Mouse (Mus musculus) forebrain, postnatal 0 days (tissue): Measurements from ENCODE around the gene Kif1c. TPM values are rescaled to one million over a fixed set of nuclear protein-coding genes. Genes with fewer than 3 reads are reported as not detected.

Experiments
- ATAC-seq: fragments of 200-750 bp; cut with Nextera tagmentation; 2 replicates; pipeline ENCODE4 v1.8.0; 2017; ENCODE audit warnings: mild to moderate bottlenecking, moderate library complexity
- DNase-seq: peaks from one replicate; pipeline ENCODE4 v3.0.0-alpha.2; 2015
- H3K27ac ChIP-seq: fragments of 300-500 bp; sonication (generic); 2 replicates; pipeline ENCODE4 v1.5.1; 2014; ENCODE audit warnings: low read depth, mild to moderate bottlenecking, antibody characterized with exemption, low read length, moderate library complexity, mixed read lengths
- H3K27me3 ChIP-seq: fragments of 300-500 bp; sonication (generic); 2 replicates; pipeline ENCODE4 v1.6.1; 2014; ENCODE audit warnings: mild to moderate bottlenecking, low read length, mixed read lengths; ENCODE audit not compliant: insufficient read depth
- H3K36me3 ChIP-seq: fragments of 300-500 bp; sonication (generic); 2 replicates; pipeline ENCODE4 v1.6.1; 2014; ENCODE audit warnings: mild to moderate bottlenecking, moderate library complexity; ENCODE audit not compliant: insufficient read depth
- H3K4me1 ChIP-seq: fragments of 300-500 bp; sonication (generic); 2 replicates; pipeline ENCODE4 v1.6.1; 2014; ENCODE audit warnings: antibody characterized with exemption; ENCODE audit not compliant: insufficient read depth
- H3K4me2 ChIP-seq: fragments of 300-500 bp; sonication (generic); 2 replicates; pipeline ENCODE4 v1.6.1; 2014; ENCODE audit warnings: low read depth, mild to moderate bottlenecking, moderate library complexity
- H3K4me3 ChIP-seq: fragments of 300-500 bp; sonication (generic); 2 replicates; pipeline ENCODE4 v1.5.1; 2014; ENCODE audit warnings: low read depth, low read length, mixed read lengths
- H3K9ac ChIP-seq: fragments of 300-500 bp; sonication (generic); 2 replicates; pipeline ENCODE4 v1.6.1; 2014; ENCODE audit warnings: mild to moderate bottlenecking
- H3K9me3 ChIP-seq: fragments of 300-500 bp; sonication (generic); 2 replicates; pipeline ENCODE4 v1.6.1; 2016; ENCODE audit warnings: low read length
- CTCF ChIP-seq: sonication (generic); IDR thresholded peaks from 2 replicates; pipeline ENCODE4 v1.5.1; 2016; ENCODE audit warnings: antibody characterized with exemption, control low read depth, low read depth
- WGBS: fragments of 180-500 bp; shearing (Covaris S2); extraction: QIAGEN DNeasy Blood & Tissue Kit; methylation state at CpG from one replicate; pipeline ENCODE4 v1.1.7; 2014; 5-methylcytosine and 5-hydroxymethylcytosine counted together
- polyA plus RNA-seq: library from polyadenylated mRNA; unstranded; fragments of >200 nt; fragmentation: Nextera tagmentation; extraction: Ambion mirVana; gene quantifications from 2 replicates; pipeline ENCODE4 v1.2.1, GENCODE M21; 2015
- total RNA-seq: library from RNA; depleted of rRNA; stranded (reverse); fragments of >200 nt; gene quantifications from 2 replicates; pipeline ENCODE4 v1.2.3, GENCODE M21; 2014

The Kif1c gene
- total and polyA plus RNA-seq, 2 experiments from 2014 or later, result 1.2 to 25.9 TPM

DNA sequence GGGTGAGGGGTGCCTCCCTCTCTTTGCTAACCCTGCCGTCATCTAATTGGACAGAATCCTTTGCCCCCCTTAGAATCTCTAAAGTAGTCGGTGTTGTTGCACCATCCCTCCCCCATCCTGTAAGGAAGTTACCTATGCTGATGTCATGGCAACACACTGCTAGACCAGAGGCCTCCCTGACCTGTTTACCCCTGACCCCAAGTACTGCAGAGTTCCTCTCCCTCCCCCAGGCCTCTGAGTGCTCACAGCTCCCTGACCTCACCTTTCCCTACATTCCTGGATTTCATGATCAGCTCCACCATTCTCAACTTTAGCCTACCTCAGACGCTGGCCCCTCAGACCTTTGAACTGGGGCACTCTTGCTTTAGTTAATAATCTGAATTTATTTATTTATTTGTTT lies 5.8 kb downstream of the Kif1c start:
- H3K4me2 ChIP-seq, result no peak overlapping the region
- 93% methylated on average over 3 of the region's 3 CpGs for WGBS
- no peak for ATAC-seq
- H3K4me3 ChIP-seq, result no peak overlapping the region
- H3K9me3 ChIP-seq, result no peaks in the 10 kb centered on the region
- no peaks in the 10 kb centered on the region for H3K27me3 ChIP-seq
- peaks cover 68% of the 10 kb centered on the region for H3K36me3 ChIP-seq
- no peak overlapping the region for H3K9ac ChIP-seq
- H3K4me1 ChIP-seq, result peaks cover 5% of the 10 kb centered on the region; the same call in 1 of the 2 replicates
- DNase-seq, result no peak
- TF ChIP-seq CTCF, result no peak
- H3K27ac ChIP-seq, result no peak overlapping the region

DNA sequence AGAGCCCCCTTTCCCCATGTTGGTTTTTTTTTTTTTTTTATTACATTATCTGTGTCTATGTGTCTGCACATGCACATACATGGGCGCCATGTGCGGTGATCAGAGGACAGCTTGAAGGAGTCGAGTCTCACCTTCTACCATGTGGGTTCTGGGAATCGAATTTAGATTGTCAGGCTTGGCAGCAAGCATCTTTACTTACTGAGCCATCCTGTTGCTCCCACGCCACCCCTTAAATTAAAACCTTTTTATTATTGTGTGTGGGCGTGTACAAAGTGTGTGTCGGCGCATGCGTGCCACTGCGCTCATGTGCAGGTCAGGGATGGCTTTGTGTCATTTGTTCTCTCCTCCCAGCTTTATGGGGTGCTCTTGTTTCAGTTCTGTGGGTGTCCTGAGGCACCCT lies 10.7 kb downstream of the Kif1c start:
- no peak overlapping the region for H3K4me2 ChIP-seq
- H3K9ac ChIP-seq, result no peak overlapping the region
- no peak for DNase-seq
- ATAC-seq, result no peak
- no peaks in the 10 kb centered on the region for H3K9me3 ChIP-seq
- H3K4me1 ChIP-seq, result no peaks in the 10 kb centered on the region
- no peak overlapping the region for H3K27ac ChIP-seq
- 95% methylated on average over 10 of the region's 10 CpGs for WGBS
- H3K36me3 ChIP-seq, result peaks cover 67% of the 10 kb centered on the region
- H3K27me3 ChIP-seq, result no peaks in the 10 kb centered on the region
- TF ChIP-seq CTCF, result no peak
- H3K4me3 ChIP-seq, result no peak overlapping the region

- H3K36me3 ChIP-seq, result peaks cover 60% of the 10 kb centered on the region
- H3K9me3 ChIP-seq, result no peaks in the 10 kb centered on the region
- TF ChIP-seq CTCF, result no peak
- no peaks in the 10 kb centered on the region for H3K4me1 ChIP-seq
- H3K9ac ChIP-seq, result no peak overlapping the region
- no peak for DNase-seq
- no peak overlapping the region for H3K27ac ChIP-seq
- 86% methylated on average over 6 of the region's 6 CpGs for WGBS
- no peak overlapping the region for H3K4me3 ChIP-seq
- H3K4me2 ChIP-seq, result no peak overlapping the region
- no peak for ATAC-seq
- H3K27me3 ChIP-seq, result no peaks in the 10 kb centered on the region
Measured at GRCm38 (mm10) chr11:70713222-70713621, 12.9 kb downstream of the Kif1c start.

DNA sequence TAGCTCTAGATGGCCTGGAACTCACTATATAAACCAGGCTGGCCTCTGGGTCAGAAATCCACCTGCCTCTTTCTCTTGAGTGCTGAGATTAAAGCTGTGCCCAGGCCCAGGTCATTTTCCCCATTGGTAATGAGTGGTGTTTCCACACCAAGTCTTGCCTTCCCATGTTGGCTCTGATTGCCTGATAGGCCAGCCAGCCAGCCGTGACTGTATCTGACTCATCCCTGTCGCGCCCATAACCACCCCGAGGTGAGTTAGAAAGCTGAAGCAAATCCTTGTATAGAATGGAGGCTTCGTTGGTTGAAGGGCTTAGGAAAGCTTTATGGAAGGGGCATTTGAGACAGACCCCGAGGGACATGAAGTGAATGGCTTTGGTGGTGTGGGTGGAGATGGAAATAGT lies 15.5 kb downstream of the Kif1c start:
- H3K9ac ChIP-seq, result no peak overlapping the region
- H3K4me1 ChIP-seq, result no peaks in the 10 kb centered on the region
- H3K9me3 ChIP-seq, result no peaks in the 10 kb centered on the region
- ATAC-seq (no peak), DNase-seq (no peak)
- no peak overlapping the region for H3K4me3 ChIP-seq
- TF ChIP-seq CTCF, result no peak
- H3K36me3 ChIP-seq, result peaks cover 64% of the 10 kb centered on the region
- no peak overlapping the region for H3K27ac ChIP-seq
- H3K4me2 ChIP-seq, result no peak overlapping the region
- H3K27me3 ChIP-seq, result no peaks in the 10 kb centered on the region
- WGBS, result 92% methylated on average over 6 of the region's 6 CpGs

- ATAC-seq (no peak), DNase-seq (no peak)
- H3K9ac ChIP-seq, result no peak overlapping the region
- H3K9me3 ChIP-seq, result no peaks in the 10 kb centered on the region
- no peak overlapping the region for H3K4me3 ChIP-seq
- no peak overlapping the region for H3K27ac ChIP-seq
- H3K4me2 ChIP-seq, result no peak overlapping the region
- peaks cover 57% of the 10 kb centered on the region for H3K36me3 ChIP-seq
- TF ChIP-seq CTCF, result no peak
- H3K27me3 ChIP-seq, result no peaks in the 10 kb centered on the region
- H3K4me1 ChIP-seq, result no peaks in the 10 kb centered on the region
- WGBS, result 84% methylated on average over 5 of the region's 5 CpGs
Measured at GRCm38 (mm10) chr11:70718481-70718880, 18.1 kb downstream of the Kif1c start.

DNA sequence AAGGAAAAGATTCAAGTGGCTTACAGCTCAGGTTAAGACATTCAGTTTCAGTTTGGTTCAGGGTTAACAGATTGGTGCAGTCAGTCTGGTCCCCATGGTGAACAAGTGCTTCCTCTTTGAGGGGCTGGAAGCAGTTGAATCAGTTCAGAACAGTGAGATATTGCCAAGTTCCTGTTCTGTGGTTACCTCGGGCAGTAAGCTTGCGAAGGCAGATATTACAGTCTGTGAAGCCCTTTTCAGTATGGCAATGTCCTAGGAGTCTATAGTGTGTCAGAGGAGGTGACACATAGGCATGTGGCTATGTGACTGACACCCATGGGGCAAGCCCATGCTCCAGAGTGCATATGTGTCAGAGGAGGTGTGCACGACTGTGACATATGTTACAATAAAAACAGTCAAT lies 20.2 kb downstream of the Kif1c start:
- ATAC-seq (no peak), DNase-seq (no peak)
- H3K4me2 ChIP-seq, result no peak overlapping the region
- no peak overlapping the region for H3K9ac ChIP-seq
- no peaks in the 10 kb centered on the region for H3K27me3 ChIP-seq
- no peaks in the 10 kb centered on the region for H3K4me1 ChIP-seq
- H3K27ac ChIP-seq, result no peak overlapping the region
- H3K36me3 ChIP-seq, result peaks cover 68% of the 10 kb centered on the region
- H3K9me3 ChIP-seq, result no peaks in the 10 kb centered on the region
- H3K4me3 ChIP-seq, result no peak overlapping the region
- WGBS, result 91% methylated on average over 3 of the region's 3 CpGs
- TF ChIP-seq CTCF, result no peak

- DNase-seq, result no peak
- Histone ChIP-seq H3K27me3 (no peaks in the 10 kb centered on the region), H3K4me1 (no peaks in the 10 kb centered on the region), H3K4me2 (no peak overlapping the region), H3K9me3 (no peaks in the 10 kb centered on the region), H3K4me3 (no peak overlapping the region), H3K27ac (no peak overlapping the region), H3K9ac (no peak overlapping the region), H3K36me3 (peaks cover 68% of the 10 kb centered on the region)
- 98% methylated on average over 3 of the region's 3 CpGs for WGBS
- ATAC-seq, result no peak
- no peak for TF ChIP-seq CTCF
Measured at GRCm38 (mm10) chr11:70721072-70721471, 20.7 kb downstream of the Kif1c start.

DNA sequence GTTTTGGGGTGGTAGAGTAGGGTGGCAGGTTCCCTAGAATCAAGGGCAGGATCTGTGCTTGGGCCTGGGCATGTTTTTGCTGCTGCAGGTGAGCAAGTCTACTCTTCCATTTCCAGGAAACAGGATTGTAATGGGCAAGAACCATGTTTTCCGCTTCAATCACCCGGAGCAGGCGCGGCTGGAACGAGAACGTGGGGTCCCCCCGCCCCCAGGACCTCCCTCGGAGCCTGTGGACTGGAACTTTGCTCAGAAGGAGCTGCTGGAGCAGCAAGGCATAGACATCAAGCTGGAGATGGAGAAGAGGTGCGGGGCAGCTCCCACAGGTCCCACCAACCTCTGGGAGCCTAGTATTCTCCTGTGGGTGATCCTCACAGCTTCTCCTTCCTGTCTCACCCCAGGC lies 24.4 kb downstream of the Kif1c start:
- Histone ChIP-seq H3K9me3 (no peaks in the 10 kb centered on the region), H3K27ac (no peak overlapping the region), H3K4me3 (no peak overlapping the region), H3K4me1 (no peaks in the 10 kb centered on the region), H3K27me3 (no peaks in the 10 kb centered on the region), H3K4me2 (no peak overlapping the region), H3K9ac (no peak overlapping the region), H3K36me3 (peaks cover 72% of the 10 kb centered on the region)
- no peak for DNase-seq
- ATAC-seq, result no peak
- no peak for TF ChIP-seq CTCF
- 93% methylated on average over 9 of the region's 9 CpGs for WGBS
